Mouse (Mus musculus): ENCODE data around the gene BC035947. TPM values are rescaled to one million over a fixed set of nuclear protein-coding genes. Genes with fewer than 3 reads are reported as not detected.

Gene BC035947
- total RNA-seq (2023) = not detected

GRCm38 (mm10) chr1:78511621-78512160 is at the start of gene BC035947:
TSS of gene BC035947 (minus strand) at chr1:78512158.

DNA sequence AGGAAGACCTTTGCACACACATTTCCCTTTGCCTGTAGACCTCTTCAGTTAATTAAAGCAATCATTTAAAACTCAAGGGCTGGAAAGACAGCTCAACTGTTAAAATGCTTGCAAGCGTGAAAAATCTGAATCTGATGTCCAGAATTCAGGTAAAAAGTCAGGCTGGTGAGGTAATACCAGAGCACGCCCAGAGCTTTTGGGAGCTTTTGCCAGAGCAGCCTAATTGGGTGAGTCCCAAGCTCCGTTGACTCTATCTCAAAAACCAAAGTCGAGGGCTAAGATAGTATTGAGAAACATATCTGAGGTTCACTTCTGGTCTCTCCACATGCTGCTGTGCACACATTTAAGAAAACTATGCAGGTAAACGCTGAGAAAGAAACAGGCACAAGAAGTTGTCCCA is 1.1 kb downstream of the BC035947 start, which contains the start of gene Mogat1:
Mogat1 (plus strand) TSS at position 130 of the 400 bp plus-strand sequence.

GRCm38 (mm10) chr1:78488752-78489492 is 23.0 kb downstream of the BC035947 start, which contains the start of gene Farsb:
TSS of gene Farsb (minus strand) at chr1:78488897.

Other genes with a start within 250 kb of the BC035947 start
- gene Sgpp2, start 201.8 kb downstream of the BC035947 start, total RNA-seq (2023) = not detected
- 53.6 TPM for gene Farsb, start 23.3 kb downstream of the BC035947 start, total RNA-seq (2023)
- gene Mogat1, start 1.2 kb downstream of the BC035947 start, total RNA-seq (2023) = 5.5 TPM
- gene Acsl3, start 145.7 kb upstream of the BC035947 start, total RNA-seq (2023) = 12.3 TPM
- gene Utp14b, start 145.9 kb upstream of the BC035947 start, total RNA-seq (2023) = 33.5 TPM